Mouse (Mus musculus) monocyte, adult 2 months (primary cell): ENCODE measurements around the gene Prdm16.

Experiments
- DNase-seq, 2 experiments: peaks; one replicate each; pipeline ENCODE4 v3.0.0; 2022; ENCODE audit warnings: low spot score in 2 of 2, low read depth in 1 of 2

Gene Prdm16

DNA sequence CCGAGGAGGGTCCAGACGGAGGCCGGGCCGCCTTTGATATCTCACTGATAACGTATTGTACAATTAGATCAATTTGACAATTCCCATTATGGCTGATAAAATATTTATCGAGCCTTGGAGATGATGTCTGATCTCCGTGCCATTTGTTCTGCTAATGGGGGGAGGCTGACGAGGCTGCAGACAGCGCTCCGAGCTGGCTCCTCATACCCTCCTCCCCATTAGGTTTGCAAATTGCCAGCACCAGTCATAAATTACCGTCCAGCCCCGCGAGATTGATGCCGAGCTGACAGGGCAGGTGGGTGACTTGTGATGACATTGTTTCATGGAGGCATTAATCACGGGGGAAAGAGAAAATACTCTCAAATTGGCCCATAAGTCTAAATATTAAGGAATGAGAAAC is 67.9 kb downstream of the Prdm16 start:
- DNase-seq = no peak

DNA sequence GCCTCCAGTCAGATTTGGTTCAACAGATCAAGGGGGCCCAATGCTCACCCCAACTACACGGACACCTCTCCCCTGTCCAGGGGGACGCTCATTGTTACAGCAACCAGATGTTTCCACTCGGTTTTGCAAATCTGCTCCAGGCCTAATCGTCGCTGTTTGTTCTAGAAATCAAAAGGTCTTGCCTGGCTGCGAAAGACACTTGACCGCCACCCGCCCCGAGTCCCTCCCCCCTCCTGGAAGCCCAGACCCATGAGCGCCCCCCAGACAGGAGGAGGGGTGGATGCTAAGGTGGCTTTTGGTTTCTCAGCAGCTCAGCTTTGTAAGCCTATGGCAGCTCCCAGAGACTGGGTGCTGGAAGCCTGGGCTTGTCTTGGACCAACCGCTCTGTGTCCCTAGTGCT is 68.7 kb downstream of the Prdm16 start:
- no peak for DNase-seq

DNA sequence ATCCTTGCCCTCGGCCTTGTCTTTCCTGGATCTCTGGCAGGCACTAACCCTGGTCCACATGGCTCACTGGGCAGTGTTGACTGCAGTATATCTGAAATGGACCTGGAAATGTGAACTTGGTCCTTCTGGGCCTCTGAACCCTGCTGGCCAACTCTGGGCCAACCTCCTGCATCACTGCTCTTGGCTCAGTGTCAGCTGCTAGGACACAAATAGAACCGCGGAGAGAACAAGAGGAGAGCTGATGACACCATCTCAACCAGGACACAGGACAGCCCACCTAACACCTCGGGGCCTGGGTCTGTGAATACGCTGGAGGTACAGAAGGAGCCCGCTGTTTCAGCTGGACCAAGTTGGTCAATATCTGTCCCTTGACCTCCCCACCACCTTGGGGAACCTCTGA is 73.5 kb downstream of the Prdm16 start:
- DNase-seq = no peak

DNA sequence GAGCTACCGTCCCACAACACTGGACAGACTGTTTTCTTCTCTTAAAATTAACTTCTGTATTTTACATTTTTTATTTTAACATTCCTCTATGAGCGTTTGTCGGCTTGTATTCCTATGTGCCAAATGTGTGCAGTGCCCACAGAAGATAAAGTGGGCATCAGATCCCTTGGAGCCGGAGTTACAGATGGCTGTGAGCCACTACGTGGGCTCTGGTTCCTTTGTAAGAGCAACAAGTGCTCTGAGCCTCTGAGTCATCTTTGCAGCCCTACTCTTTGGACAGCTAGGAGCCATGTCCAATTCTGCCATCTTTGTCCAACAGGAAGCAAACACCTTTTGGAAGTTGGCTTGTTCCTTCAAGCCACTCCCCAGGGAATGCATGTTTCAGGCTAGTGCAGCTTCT is 78.6 kb downstream of the Prdm16 start:
- DNase-seq = no peak

DNA sequence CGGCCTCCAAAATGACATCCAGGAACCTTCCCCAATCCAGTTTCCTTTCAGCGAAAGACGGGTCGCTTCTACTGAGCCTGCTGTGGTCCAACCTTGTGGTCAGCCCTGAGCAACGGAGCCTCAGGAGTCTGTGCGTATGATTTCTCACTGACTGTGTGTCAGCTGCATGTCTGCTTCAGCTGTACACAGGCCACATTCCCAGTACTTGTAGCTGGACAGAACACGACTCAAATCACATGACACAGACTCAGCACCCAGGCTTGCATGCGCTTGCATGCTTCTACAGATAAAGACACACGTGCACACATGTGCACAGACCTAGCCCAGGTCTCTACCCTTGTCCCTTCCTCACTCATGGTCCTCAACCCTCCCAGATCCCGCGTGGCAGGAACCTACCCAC is 79.5 kb downstream of the Prdm16 start:
- DNase-seq = no peak

DNA sequence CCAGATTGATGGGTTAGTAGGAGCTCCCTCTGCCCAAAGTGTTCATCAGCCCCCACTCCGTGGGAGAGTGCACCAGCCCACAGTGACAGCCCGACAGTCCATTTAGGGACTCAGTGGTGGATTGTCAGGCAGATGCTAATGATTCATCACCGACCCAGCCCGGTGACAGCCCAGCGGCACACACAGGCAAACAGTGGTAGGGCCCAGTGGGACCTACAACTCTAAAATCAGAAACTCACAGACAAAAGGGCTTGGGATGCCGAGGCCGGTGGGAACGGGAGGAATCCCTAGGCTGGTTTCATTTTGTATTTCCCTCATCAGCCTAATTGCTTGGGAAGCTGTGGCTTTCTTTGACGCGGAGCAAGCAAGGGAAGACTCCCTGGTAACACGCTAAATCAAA is 80.3 kb downstream of the Prdm16 start:
- DNase-seq = no peak

DNA sequence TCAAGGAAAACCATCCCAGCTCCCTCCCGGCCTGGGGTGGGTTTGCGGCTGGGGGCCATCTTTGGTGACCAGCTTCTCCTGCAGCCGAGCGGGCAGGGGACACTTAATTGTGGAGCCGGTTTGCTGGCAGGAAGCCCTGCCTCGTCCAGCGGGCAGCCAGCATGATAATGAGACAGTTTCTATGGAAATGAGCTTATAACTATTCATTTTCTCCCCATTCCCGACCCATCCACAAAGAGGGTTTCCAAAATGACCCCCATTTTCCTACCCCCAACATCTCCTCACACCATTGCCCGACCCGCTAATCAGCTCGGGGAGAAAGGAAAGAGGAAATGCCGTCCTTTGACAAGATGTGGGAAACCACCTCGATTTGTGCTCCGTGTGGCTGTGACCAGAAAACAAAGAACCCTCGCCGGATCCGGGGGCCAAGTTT is 86.7 kb downstream of the Prdm16 start:
- no peak for DNase-seq

DNA sequence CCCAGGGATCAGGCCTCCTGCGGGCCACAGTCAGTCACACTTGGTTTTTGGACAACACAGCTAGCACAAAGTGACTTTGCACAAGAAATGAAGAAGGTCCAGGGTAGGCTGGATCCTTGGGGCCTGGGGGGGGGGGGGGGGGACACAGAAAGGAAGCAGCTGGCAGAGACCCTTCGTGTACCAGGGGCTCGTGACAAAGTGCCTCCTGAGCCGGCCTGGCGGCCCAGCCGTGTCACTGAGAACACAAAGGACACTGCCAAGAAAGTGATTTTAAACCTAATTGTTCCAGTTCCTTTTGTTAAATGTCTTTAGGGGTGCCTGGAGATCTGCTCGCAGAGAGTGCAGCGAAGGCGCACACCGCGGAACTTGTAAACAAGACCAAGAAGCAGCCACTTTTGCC is 87.2 kb downstream of the Prdm16 start:
- DNase-seq = no peak

DNA sequence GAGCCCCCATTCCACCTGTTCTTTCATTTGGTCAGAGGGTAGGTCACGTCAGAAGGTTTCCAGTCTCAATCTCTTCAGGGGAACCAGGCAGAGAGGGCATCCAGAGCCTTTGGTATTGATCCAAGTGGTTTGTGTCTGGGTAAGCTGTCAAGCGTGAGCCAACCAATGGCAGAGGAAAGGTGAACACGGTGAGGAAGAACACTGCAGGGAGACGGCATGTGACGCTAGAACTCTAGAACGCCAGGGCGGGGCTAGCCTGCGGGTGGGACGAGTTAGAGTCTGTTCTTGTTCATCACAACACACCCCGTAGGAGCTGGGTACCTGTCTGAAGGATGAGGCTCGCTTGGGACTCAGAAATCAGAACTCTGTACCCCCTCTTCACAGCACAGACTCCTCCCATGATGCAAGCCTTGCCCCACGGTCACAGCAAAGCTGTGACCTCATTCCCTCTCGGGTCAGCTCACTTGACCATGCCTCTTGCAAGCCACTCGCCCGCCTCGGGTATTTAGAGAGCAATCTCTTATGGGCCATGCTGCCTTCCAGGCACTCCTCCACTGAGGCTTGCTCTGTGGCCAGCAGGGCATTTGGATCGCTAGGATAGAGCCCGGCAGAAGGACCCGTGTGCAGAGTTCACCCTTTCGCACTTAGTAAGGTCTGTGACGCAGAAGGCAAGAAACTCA is 89.4 kb downstream of the Prdm16 start:
- DNase-seq = no peak

DNA sequence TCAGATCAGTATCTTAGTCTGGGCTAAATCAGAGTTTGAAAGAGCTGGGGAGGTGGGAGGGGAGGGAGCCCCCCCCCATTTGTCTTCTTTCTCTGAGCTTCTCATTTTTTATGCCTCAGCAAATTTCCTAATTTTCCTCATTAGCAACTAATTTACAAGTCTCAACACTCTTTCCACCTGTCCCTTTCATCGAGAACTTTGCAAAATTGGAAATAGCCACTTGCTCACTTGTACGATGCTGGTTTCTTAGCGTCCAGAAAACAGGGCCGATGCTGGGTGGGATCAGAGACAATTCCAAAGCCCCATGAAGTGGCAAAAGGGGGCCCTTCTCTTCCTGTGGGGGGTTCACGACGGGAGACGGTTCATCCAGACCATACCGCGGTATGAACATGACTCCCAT is 91.4 kb downstream of the Prdm16 start:
- no peak for DNase-seq

DNA sequence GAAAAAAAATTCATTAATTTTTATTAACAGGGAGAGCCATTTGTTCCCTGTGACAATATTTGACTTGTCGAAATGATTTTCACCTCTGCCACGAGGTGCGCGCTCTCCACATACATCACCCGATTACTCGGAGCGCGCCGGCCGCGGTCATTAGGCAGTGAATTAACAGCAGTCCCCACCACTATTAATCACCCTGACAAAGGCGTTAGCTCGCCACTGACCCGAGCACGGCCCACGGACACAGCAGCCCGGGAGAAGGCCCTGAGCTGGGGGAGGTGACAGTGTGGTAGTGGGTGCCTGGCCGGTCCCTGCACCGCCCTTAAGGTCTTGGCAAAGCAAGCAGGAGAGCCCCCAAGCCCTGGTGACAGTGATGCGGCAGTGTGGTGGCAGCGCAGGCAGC is 92.8 kb downstream of the Prdm16 start:
- DNase-seq = no peak

DNA sequence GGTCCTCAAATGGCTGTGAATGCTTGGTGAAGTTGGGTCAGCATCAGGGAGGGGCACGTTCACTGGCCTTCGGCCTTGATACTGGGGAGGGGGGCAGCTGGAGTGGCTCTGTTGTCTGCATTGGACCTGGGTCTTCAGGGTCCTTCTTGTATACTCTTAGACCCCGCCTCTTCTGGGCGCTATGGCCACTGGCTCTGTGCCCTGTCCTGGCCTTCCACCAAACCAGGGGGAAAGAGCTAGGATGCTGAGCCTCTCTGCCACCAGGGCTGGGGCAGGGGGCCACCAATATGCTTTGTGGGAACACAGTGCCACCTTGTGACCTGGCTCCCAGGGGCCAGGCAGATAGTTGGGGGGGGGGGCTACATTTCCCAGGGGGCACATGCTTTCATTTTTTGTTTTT is 93.5 kb downstream of the Prdm16 start:
- DNase-seq = no peak

DNA sequence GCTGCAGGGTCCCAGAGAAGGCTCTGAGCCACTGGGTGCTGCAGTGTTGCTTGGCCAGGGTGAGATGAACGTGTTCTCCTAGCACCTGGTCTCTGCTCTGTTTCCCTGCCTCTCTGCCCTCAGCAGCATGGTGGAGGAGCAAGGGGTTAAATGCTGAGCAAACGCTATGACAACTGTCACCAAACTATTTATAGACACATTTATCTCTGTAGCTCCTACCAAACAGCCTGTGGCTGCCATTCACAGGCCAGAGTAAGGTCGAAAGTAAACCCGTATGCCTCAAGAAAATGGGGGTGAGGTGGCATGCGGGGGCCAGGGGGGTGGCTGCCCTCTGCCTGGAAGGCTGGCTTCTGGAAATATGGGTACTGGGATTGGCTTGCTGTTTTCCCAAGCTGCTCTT is 94.1 kb downstream of the Prdm16 start:
- DNase-seq = no peak

DNA sequence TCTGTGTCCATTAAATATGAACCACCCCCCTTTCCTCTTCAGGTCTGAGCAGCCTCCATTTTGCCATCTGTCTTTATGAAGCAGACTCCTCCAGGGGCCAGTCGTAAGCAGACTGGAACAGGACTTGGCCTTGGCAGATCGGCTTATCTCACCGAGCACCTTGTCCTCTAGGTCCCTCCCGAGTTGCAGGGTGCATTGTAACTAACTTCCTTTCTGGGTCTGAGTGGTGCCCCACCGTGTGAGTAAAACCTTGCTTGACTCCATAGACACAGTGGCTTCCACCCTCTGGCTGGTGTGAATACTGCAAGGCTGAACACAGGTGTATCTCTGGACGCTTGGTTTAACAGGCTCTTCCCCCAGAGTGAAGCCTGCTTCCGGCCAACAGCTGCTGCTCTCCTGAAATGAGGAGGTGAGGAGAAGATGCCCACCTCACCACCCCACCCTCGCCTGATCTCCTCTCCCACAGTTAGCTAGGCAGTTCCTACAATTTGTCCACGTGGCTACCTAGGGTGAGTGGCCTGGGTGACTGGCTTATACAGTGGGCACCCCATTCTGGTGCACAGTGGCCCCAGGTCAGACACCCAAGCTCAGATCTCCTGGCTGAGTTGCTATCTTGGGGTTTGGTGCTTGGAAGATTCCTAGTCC is 94.9 kb downstream of the Prdm16 start:
- no peak for DNase-seq

DNA sequence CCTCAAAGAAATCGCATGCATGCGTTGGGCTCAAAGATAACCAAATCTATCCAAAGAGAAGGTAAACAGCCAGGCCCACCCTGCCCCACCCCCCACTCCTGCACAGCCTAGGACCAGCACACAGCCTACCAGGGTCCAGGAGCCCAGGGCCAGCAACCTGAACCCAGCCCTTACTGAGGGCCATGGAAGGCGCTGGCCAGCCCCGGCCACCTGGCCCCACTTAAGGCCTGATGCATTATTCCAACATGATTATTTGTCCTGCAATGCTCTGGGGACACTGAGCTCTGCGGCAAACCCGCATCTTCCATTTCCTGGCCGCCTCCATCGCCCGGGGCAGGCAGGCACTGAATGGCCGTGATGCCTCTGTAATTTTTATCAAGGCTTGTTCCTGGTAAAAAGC is 96.0 kb downstream of the Prdm16 start:
- DNase-seq = no peak

DNA sequence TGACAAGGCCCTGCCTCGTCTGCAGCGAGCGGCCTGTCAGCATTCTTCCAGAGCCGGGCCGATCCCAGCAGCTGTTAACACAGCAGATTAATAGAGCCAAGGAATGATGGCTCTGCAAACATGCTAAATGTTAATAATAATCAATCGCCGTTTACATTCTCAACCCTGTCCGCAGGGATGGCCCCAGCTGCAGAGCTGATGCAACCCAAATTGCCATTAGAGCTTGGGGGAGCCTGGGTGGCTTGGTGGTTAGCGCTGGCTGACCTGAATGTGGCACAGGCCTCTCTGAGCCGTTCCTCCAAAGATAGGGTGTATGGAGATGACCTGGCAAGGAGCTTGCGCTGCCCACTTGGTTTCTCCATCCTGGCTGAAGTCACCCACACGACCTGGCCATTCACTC is 97.0 kb downstream of the Prdm16 start:
- no peak for DNase-seq

DNA sequence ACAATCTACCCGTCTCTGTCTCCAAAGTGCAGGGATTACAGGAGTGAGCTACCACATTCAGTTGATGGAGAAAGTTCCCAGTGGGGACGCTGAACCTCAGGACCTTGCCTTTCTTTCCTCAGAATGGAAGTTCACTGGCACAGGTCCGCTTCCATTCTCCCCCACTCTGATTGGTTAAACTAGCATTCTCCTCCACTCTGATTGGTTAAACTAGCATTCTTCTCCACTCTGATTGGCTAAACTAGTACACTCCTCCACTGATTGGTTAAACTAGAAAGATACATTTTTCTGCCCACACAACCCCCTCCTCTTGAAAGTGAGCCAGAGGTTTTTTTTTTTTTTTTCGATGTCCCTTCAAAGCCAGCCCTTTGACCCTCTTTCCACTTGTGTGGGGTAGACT is 97.9 kb downstream of the Prdm16 start:
- no peak for DNase-seq

DNA sequence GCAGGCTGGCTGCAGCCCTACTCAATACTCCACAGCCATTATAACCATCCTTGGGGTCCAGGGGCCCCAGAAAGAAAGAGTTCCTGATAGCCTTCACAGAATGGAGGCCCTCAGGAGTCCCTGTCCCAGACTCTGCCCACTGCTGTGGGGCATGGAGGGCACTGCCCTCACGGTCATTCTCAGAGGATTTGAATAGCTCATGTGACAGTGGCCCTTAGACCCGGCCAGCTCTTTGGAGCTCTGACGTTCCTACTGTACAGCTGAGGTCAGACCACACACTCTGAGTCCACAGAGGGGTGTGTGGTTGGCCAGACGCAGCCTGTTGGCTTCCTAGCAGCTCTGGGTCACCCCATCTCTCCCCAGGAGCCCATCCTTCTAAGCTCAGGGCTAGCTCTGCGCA is 100.6 kb downstream of the Prdm16 start:
- DNase-seq = no peak

DNA sequence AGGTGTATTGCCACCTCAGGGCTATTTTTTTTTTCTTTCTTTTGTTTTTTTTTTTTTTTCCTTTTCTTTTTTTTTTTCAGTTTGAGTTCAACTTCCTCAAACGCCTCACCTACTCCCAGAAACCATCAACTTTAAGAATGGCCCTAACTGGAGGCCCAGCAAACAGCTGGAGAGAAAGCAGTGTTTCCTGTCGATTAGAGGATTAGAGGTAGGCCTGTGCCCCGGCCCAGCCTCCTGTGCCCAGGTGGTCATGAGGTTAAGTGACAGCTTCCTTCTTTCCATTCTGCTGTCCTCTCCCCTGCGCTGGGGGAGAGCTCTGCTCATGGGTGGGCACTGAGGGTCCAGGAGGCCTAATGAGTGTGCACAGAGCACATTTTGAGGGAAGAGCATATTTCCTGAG is 105.3 kb downstream of the Prdm16 start:
- no peak for DNase-seq

DNA sequence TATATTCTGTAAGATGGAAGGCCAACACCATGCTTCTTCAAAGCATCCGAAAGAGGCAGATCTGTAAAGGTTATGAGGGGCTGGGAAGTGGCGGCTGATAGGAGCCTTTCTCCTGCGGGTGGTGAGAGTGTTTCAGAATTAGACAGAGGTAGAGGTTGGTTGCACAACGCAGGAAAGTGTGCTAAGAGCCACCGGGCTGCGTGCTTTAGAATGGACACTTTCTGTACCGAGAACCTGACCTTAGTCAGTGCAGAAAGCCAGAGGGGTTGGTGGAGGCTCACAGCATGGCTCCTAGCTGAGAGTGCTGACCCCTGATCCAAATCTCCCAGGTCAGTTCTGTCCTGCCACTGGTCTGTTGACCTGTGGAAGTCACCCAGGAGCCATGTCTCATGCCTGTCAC is 106.3 kb downstream of the Prdm16 start:
- no peak for DNase-seq

DNA sequence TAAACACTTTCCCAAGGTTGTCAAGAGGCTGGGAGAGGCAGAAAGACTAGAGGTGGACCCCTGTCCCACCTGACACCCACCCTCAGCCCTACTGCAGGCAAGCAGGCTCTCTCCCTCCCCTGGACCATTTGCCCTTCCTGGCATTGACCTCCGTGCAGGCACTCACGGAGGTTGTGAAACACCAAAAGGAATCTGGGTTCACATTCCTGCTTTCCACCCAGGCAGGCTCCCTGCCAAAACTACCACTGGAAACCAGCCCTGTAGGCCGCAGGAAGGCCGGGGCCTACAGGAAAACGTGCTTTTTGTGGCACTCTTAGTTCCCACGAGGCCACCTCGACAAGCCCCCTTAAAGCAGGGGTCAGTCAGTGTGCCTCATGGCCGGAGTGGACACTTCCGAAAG is 109.2 kb downstream of the Prdm16 start:
- no peak for DNase-seq

DNA sequence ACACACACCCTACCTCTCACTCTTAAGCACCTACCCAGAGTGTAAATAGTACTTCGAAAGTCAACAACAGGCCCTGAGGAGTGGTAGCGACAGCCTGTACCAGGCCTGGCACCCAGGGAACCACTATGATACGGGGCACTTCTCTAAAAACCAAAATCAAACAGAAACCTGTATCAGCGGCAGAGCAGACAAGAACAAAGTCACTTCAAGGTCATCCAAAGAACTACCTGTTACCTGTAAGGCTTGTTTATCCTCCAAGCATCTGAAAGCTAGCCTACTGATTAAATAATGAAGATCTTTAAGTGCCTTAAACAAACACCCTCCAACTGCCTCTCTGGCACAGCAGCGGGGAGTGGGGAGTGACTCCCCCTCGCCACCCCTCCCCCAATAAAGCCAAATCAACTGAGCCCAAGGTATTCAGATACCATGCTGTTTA is 110.3 kb downstream of the Prdm16 start:
- DNase-seq = no peak

DNA sequence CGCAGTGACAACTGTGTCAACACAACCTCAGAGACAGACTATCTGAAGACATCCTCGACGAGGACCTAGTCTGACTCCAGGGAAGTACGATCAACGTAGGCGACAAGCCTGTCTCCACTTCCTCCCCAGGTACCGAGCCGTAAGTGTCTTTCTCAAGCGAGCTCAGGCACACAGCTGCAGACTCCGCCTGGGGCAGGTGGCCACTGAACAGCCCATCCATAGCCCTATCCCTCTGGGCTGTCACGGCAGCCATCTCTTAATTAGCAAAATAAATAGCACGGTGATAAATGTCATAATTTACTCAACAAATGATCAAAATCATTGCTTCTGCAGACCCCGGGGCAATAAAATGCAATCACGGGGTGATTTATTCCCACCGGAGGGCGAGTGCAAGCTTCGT is 112.8 kb downstream of the Prdm16 start:
- no peak for DNase-seq
